In the genomic region with DNA sequence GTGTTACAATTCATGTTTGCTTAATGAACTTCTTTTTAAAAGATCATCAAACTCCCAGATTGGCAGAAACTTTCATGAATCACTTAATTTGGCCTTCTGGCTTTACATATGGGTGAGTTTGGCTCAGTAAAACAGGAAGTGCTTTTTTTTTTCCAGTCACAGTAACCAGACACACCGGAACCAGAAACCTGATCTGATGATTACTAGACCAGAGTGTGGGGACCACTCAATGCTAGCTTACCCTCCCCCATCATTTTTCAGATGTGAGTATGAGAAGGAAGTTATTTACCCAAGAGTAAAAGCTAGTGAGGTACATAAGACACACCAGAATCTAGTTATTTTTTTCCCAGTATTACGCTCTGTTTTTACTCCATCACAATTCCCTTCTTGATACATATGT, we compare ENCODE assay signal across 30 mouse cellular contexts. TPM values are rescaled to one million over a fixed set of nuclear protein-coding genes. Genes with fewer than 3 reads are reported as not detected.
DNase-seq lines count a peak whose midpoint lies in the region; ATAC-seq and TF ChIP-seq lines count a peak whose summit lies in the region.
"Had no signal": no experiment of that assay in that cellular context is flagged by ENCODE, and none has a peak within 500 bp of the region (broad histone marks: within the 10 kb centered on the region; RNA-seq: fewer than 3 reads in every experiment).

No protein-coding gene starts in this region.

- H3K9me3 ChIP-seq in embryonic facial prominence, embryonic 14.5 days (ENCODE audit: control insufficient read depth, low read length): no peaks in the 10 kb centered on the region
- no peaks in the 10 kb centered on the region for H3K9me3 ChIP-seq in limb, embryonic 14.5 days (ENCODE audit: control insufficient read depth, low read length)
- H3K9me3 ChIP-seq: forebrain, embryonic 13.5 days; heart, embryonic 12.5 days; hindbrain, embryonic 10.5 days; intestine, embryonic 15.5 days; limb, embryonic 12.5 days; liver, embryonic 12.5 days; stomach, embryonic 15.5 days had no signal

- no peak for TF ChIP-seq POLR2A in limb, embryonic 14.5 days (IDR thresholded peaks at IDR 0.05; ENCODE audit: borderline replicate concordance, extremely low read depth, insufficient read depth, insufficient read length)

- no peaks in the 10 kb centered on the region for H3K36me3 ChIP-seq in embryonic facial prominence, embryonic 14.5 days (ENCODE audit: control insufficient read depth, insufficient read depth, low read length)
- no peaks in the 10 kb centered on the region for H3K36me3 ChIP-seq in limb, embryonic 14.5 days (ENCODE audit: control insufficient read depth, insufficient read depth, low read length)
- H3K36me3 ChIP-seq: heart, embryonic 12.5 days; hindbrain, embryonic 10.5 days; intestine, embryonic 15.5 days; limb, embryonic 12.5 days; liver, embryonic 12.5 days; stomach, embryonic 15.5 days had no signal

- H3K4me2 ChIP-seq in embryonic facial prominence, embryonic 14.5 days (ENCODE audit: low read depth, low read length): no peak overlapping the region
- no peak overlapping the region for H3K4me2 ChIP-seq in limb, embryonic 14.5 days (replicated peaks; ENCODE audit: low read depth, low read length, severe bottlenecking)
- H3K4me2 ChIP-seq: forebrain, embryonic 13.5 days; heart, embryonic 12.5 days; intestine, embryonic 15.5 days; limb, embryonic 12.5 days; liver, embryonic 12.5 days; stomach, embryonic 15.5 days had no signal

- WGBS in embryonic facial prominence, embryonic 14.5 days: 56% methylated on average over 2 of the region's 2 CpGs
- WGBS in limb, embryonic 14.5 days: 69% methylated on average over 2 of the region's 2 CpGs

- no peak overlapping the region for H3K9ac ChIP-seq in embryonic facial prominence, embryonic 14.5 days (ENCODE audit: low read depth, low read length)
- H3K9ac ChIP-seq in limb, embryonic 14.5 days (ENCODE audit: low read depth, low read length, severe bottlenecking): no peak overlapping the region
- H3K9ac ChIP-seq: forebrain, embryonic 13.5 days; heart, embryonic 12.5 days; intestine, embryonic 15.5 days; limb, embryonic 12.5 days; liver, embryonic 12.5 days; liver, postnatal 0 days; stomach, embryonic 15.5 days had no signal

- no peak for ATAC-seq in CD4-positive, CD25-positive, alpha-beta regulatory T cell, adult 4 months
- ATAC-seq in embryonic facial prominence, embryonic 14.5 days (ENCODE audit: low read depth): 0 out of 2 replicates have a peak, but pooled peaks have one; percentile 15
- ATAC-seq in limb, embryonic 14.5 days (ENCODE audit: low FRiP score, low read depth): no peak
- ATAC-seq: forebrain, embryonic 13.5 days; hindbrain, postnatal 0 days; intestine, embryonic 15.5 days; liver, embryonic 12.5 days; liver, postnatal 0 days had no signal

- peak; percentile 2 for DNase-seq in CD4-positive, CD25-positive, alpha-beta regulatory T cell, adult 2 months (ENCODE audit: low read depth, low spot score)
- peak; percentile 0 for DNase-seq in 416B (ENCODE audit: low read depth)
- peak; percentile 3 for DNase-seq in embryonic facial prominence, embryonic 14.5 days (ENCODE audit: low spot score)
- DNase-seq in limb, embryonic 14.5 days (ENCODE audit: low spot score): peak; percentile 19
- DNase-seq in cerebellum, postnatal 14 days: no peak
- DNase-seq in left cerebral cortex, adult 9 months (ENCODE audit: low spot score in 2 of 2): no peak
- no peak for DNase-seq in layer of hippocampus, adult 9-10 months (ENCODE audit: low spot score)
- DNase-seq: adrenal gland, adult 8-10 months; cerebellum, adult 2 months; cerebellum, postnatal 25 days; embryo, embryonic 11 days; gastrocnemius, postnatal 36 days; heart, adult 2 months; kidney, adult 8-10 months; kidney, postnatal 4 days; layer of hippocampus, postnatal 36 days; liver, postnatal 0 days; lung, postnatal 10 days; midbrain, embryonic 14.5 days had no signal

- no peaks in the 10 kb centered on the region for H3K27me3 ChIP-seq in embryonic facial prominence, embryonic 14.5 days (replicated peaks; ENCODE audit: control insufficient read depth, insufficient read depth, low read length)
- H3K27me3 ChIP-seq in limb, embryonic 14.5 days (ENCODE audit: control insufficient read depth, insufficient read depth, low read length): no peaks in the 10 kb centered on the region
- H3K27me3 ChIP-seq: forebrain, embryonic 13.5 days; heart, embryonic 12.5 days; intestine, embryonic 15.5 days; liver, embryonic 12.5 days; stomach, embryonic 15.5 days had no signal

- no peak overlapping the region for H3K27ac ChIP-seq in embryonic facial prominence, embryonic 14.5 days (replicated peaks; ENCODE audit: low read depth, low read length)
- no peak overlapping the region for H3K27ac ChIP-seq in limb, embryonic 14.5 days (replicated peaks; ENCODE audit: low read depth, low read length)
- H3K27ac ChIP-seq: forebrain, embryonic 13.5 days; heart, adult 2 months; hindbrain, embryonic 10.5 days; hindbrain, postnatal 0 days; intestine, embryonic 15.5 days; kidney, postnatal 0 days; limb, embryonic 12.5 days; liver, embryonic 12.5 days; macrophage; stomach, embryonic 15.5 days had no signal

- no peaks in the 10 kb centered on the region for H3K4me1 ChIP-seq in embryonic facial prominence, embryonic 14.5 days (ENCODE audit: control insufficient read depth, insufficient read depth, low read length)
- H3K4me1 ChIP-seq in limb, embryonic 14.5 days (ENCODE audit: control insufficient read depth, insufficient read depth, low read length): no peaks in the 10 kb centered on the region
- H3K4me1 ChIP-seq: forebrain, embryonic 13.5 days; heart, embryonic 12.5 days; hindbrain, embryonic 10.5 days; intestine, embryonic 15.5 days; limb, embryonic 12.5 days; liver, embryonic 12.5 days; stomach, embryonic 15.5 days had no signal

- no peak overlapping the region for H3K4me3 ChIP-seq in embryonic facial prominence, embryonic 14.5 days (ENCODE audit: low read depth, low read length)
- H3K4me3 ChIP-seq in limb, embryonic 14.5 days (replicated peaks; ENCODE audit: low read length): no peak overlapping the region
- H3K4me3 ChIP-seq: forebrain, embryonic 13.5 days; heart, adult 2 months; heart, embryonic 12.5 days; hindbrain, embryonic 10.5 days; intestine, embryonic 15.5 days; limb, embryonic 12.5 days; liver, embryonic 12.5 days; stomach, embryonic 15.5 days had no signal

RNA-seq across cellular contexts. Expression of gene Lhfpl1, which starts 6.5 kb away (rescaled TPM):
- 1 to 10 TPM; 2.6 to 4.4 TPM for polyA plus RNA-seq in CD4-positive, CD25-positive, alpha-beta regulatory T cell, adult 4 months (2017; shearing (Covaris generic))
- 4.1 and 8.1 TPM in 2 replicates for polyA plus RNA-seq in embryonic facial prominence, embryonic 14.5 days (2014; fragmentation: Nextera tagmentation; extraction: Ambion mirVana)
- polyA plus RNA-seq in limb, embryonic 14.5 days (2012; rRNA removed): 7.3 and 8.1 TPM in 2 replicates
- 8.5 and 10.2 TPM in 2 replicates for polyA plus RNA-seq in limb, embryonic 14.5 days (2014; fragmentation: Nextera tagmentation; extraction: Ambion mirVana)
- polyA plus RNA-seq: heart, adult 2 months; liver, embryonic 12.5 days; liver, postnatal 0 days; macrophage had no signal

Comparison
In these comparisons a context has a peak if more than half of its experiments do, and no peak if none do; other contexts are left out.
1. DNase-seq: peak in CD4-positive, CD25-positive, alpha-beta regulatory T cell, adult 2 months (single experiment), 416B (single experiment), embryonic facial prominence, embryonic 14.5 days (single experiment) and limb, embryonic 14.5 days (single experiment); none in cerebellum, postnatal 14 days (0 of 2), left cerebral cortex, adult 9 months (0 of 2) and layer of hippocampus, adult 9-10 months (single experiment).